ENCODE assay signal across 19 mouse cellular contexts in genomic region chr4:58507536-58507935, GRCm38 (mm10).
"Had no signal": no experiment of that assay in that cellular context is flagged by ENCODE, and none has a peak within 500 bp of the region (broad histone marks: within the 10 kb centered on the region; RNA-seq: fewer than 3 reads in every experiment).

No protein-coding gene starts in this region.

- H3K36me3 ChIP-seq: lung, embryonic 15.5 days; midbrain, embryonic 10.5 days; midbrain, embryonic 12.5 days; neural tube, embryonic 13.5 days; neural tube, embryonic 15.5 days had no signal

- H3K27ac ChIP-seq: lung, embryonic 15.5 days; midbrain, embryonic 10.5 days; midbrain, embryonic 12.5 days; neural tube, embryonic 13.5 days; neural tube, embryonic 15.5 days had no signal

- H3K4me3 ChIP-seq: lung, embryonic 15.5 days; midbrain, embryonic 10.5 days; midbrain, embryonic 12.5 days; myocyte; neural tube, embryonic 13.5 days; neural tube, embryonic 15.5 days had no signal

- DNase-seq: liver, postnatal 0 days; lung, adult 2 months; lung, postnatal 14 days; lung, postnatal 36 days; midbrain, embryonic 14.5 days; retina, postnatal 1 day; right cerebral cortex, adult 18-20 months; right cerebral cortex, postnatal 25 days; right cerebral cortex, postnatal 4 days; spleen, adult 18-20 months; thymus, adult 18-20 months; thymus, postnatal 14 days; thymus, postnatal 36 days had no signal
